Mouse (Mus musculus) bone marrow, adult 2 months (tissue): Measurements from ENCODE around the gene Hmga1. TPM values are rescaled to one million over a fixed set of nuclear protein-coding genes. Genes with fewer than 3 reads are reported as not detected.

Experiments
- H3K27ac ChIP-seq: fragments of 200-500 bp; 2 replicates; pipeline ENCODE4 v1.5.1; 2012; ENCODE audit warnings: low read depth, mild to moderate bottlenecking, control low read depth, inconsistent platforms, low read length; ENCODE audit not compliant: control insufficient read depth, poor library complexity, insufficient read depth
- H3K4me1 ChIP-seq: fragments of 200-500 bp; 2 replicates; pipeline ENCODE4 v1.6.1; 2011; ENCODE audit warnings: low read length; ENCODE audit not compliant: control insufficient read depth, insufficient read depth
- H3K4me3 ChIP-seq: fragments of 200-500 bp; replicated peaks from 2 replicates; pipeline ENCODE3; 2011; ENCODE audit warnings: mild to moderate bottlenecking, low read depth, low read length, control low read depth; ENCODE audit not compliant: control insufficient read depth
- CTCF ChIP-seq: fragments of 200-500 bp; IDR thresholded peaks from 2 replicates; pipeline ENCODE4 v1.5.1; 2011; ENCODE audit warnings: low read length, control low read depth; ENCODE audit not compliant: control insufficient read depth, insufficient read depth
- POLR2A ChIP-seq: fragments of 200-500 bp; IDR thresholded peaks from 2 replicates; pipeline ENCODE4 v1.6.1; 2011; ENCODE audit warnings: low read depth, mild to moderate bottlenecking, control low read depth, low read length, borderline replicate concordance; ENCODE audit not compliant: control insufficient read depth
- WGBS: fragments of 180-500 bp; shearing (Covaris S2); methylation state at CpG from one replicate; pipeline ENCODE4 v1.1.7; 2018; 5-methylcytosine and 5-hydroxymethylcytosine counted together
- polyA plus RNA-seq: library from polyadenylated mRNA; stranded (reverse); fragments of >200 nt; gene quantifications from 2 replicates; pipeline ENCODE4 v1.2.4, GENCODE M21; 2011; ENCODE audit warnings: low replicate concordance; ENCODE audit not compliant: missing spikeins, insufficient read depth, insufficient read length

Hmga1 gene
- polyA plus RNA-seq, 1 experiment, result 99.4 TPM

DNA sequence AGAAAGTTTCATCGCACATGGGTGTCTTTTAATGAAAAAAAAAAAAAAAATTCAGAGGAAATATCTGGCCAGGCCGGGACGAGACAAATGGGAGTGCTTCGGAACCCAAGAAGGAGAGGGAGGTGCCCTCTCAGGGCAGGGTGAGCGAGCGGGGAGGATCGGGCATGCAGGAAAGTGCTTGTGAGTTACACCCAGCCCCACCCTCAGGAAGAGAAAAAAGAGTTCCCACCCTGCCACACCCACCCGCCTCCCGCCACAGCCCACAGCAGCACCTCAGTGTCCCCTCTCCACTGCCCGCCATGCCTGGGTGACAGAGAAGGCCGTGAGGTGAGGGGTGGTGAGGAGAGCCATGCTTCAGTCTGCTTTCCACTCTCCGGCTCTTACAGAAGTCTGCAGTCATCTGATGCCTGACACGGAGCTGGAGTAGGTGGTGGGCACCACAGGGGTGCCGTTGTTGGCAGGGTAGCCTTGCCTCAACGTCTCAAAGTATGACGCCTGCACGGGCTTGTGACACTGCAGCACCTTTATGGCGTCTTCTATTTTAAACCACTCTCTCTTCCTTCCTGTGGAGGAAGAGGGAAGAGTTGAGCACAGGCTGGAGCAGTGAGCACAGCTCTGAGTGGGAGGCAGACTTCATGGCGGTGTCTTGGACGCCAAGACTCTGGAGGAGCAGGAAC is 24.2 kb downstream of the Hmga1 start:
- no peak overlapping the region for H3K4me3 ChIP-seq
- H3K27ac ChIP-seq, result no peak overlapping the region
- peaks cover 2% of the 10 kb centered on the region for H3K4me1 ChIP-seq
- 66% methylated on average over 20 of the region's 20 CpGs for WGBS
- no peak for TF ChIP-seq CTCF
- TF ChIP-seq POLR2A, result no peak

DNA sequence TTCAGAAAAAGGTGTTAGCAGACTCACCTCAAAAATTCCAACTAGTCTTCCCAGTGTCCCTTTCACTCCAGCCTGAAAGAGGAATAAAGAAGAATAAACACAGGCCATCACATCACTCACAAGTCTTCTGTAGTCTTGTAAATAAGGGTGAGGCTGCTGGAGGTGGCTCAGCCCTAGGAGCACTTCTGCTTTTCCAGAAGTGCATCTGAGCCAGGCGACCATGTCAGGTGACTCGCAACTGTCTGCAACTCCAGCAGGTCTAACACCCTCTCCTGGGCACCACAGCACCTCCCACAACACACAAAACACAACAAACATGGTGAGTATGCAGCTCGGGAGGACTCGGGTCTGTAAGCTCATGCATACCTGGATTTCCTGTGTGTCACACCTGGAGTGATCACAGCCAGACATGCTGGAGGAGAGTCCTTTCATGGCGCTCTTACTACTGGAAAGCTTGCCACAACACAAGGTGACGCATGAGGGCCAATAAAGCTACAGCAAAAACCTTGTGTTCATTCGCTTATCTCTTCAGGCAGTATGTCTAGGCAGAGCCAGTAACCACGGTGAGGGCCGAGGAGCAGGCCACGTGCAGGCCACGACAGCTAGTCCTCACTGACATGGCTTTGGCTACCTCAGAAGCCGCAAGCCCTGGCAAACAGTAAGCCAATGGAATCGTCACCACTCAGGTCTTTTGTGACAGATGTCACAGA is 27.0 kb downstream of the Hmga1 start:
- TF ChIP-seq CTCF (no peak), POLR2A (no peak)
- H3K4me3 ChIP-seq, result no peak overlapping the region
- H3K4me1 ChIP-seq, result peaks cover 4% of the 10 kb centered on the region
- no peak overlapping the region for H3K27ac ChIP-seq
- 49% methylated on average over 13 of the region's 13 CpGs for WGBS

DNA sequence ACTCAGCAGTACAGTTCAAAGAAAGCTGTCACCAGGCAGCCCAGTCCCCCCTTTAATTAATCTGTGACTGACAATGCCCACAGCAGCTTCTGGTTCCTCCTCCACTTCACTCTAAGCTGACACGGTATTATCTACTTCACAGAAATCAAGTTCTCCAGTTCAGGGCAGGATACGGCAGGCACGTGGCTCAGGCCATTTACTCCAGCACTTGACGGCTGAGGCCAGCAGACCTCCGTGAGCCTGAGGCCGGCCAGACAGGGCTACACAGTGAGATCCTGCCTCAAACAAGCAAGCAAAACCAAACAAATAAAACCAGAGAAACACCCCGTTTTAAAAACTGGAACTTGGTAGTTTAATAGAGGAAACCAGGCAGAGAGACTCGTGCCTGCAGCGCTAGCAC is 30.4 kb downstream of the Hmga1 start:
- H3K4me1 ChIP-seq, result peaks cover 4% of the 10 kb centered on the region
- WGBS, result 47% methylated on average over 9 of the region's 9 CpGs
- H3K27ac ChIP-seq, result no peak overlapping the region
- TF ChIP-seq CTCF, result no peak
- no peak for TF ChIP-seq POLR2A
- H3K4me3 ChIP-seq, result no peak overlapping the region

DNA sequence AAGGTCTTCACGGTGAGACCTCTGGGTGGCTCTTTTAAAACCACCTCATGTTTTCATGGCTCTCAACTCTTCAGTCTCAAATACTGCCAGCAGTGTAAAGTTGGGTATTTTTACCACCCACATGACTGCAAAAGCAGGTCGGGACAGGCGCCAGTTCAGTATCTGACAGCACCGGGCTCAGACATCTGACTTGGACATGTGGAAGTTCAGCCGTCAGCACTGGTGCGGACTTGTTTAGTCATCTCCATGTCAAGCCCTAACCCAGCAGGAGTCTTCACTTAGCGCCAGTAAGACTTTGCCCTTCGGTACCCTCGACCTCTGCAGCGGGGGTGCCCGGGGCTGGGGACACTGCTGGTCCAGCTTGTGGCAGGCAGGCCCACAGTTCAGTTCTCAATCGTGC is 31.0 kb downstream of the Hmga1 start:
- Histone ChIP-seq H3K27ac (no peak overlapping the region), H3K4me1 (peaks cover 4% of the 10 kb centered on the region), H3K4me3 (no peak overlapping the region)
- TF ChIP-seq CTCF (no peak), POLR2A (no peak)
- 60% methylated on average over 12 of the region's 12 CpGs for WGBS

DNA sequence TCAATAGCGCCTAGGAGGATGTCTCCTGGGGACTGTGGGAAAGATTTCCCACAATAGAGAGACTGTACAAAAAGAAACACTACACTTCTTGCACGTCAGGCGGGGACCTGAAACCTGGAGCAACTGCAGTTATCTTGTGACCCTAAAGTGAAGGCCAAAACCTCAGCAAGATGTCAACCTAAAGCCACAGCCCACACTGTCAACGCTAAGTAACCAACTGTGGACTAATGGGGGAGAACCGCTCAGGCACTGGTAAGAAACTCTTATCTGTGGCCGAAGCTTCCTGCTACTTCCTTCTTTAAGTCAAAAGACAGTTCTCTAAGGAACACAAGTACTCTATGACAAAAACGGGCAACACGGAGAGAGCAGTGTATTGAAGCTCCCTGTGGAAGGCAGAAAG is 31.9 kb downstream of the Hmga1 start:
- peaks cover 5% of the 10 kb centered on the region for H3K4me1 ChIP-seq
- WGBS, result 7% methylated on average over 8 of the region's 8 CpGs
- TF ChIP-seq CTCF (no peak), POLR2A (no peak)

DNA sequence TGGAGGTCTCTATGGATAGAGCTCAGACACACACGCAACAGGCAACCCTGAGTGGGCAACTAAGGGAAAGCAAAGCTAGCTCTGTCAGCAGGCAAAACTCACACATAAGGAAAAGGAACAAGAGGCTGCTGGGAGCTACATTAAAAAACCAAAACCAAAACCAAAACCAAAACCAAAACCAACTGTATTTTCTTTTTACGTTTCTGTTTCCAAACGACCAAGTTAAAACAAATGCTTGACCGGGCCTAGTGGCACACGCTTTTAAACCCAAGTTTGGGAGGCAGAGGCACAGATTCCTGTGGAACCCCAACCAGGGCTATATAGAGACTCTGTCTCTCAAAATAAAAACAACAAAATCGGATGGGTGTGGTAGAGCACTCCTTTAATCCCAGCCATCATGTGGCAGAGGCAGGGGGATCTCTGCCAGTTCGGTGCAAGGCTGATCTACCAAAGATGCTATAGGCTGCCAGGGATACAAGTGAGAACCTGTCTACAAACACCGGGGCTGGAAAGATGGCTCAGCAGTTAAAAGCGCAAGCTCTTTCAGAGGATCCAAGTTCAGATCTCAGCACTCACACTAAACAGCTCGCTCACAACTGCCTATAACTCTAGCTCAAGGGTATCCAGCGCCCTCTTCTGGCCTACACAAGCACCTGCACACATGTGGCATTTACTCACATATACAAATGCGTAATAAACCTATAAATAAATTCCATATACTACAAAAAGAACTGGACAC is 35.7 kb downstream of the Hmga1 start:
- 51% methylated on average over 12 of the region's 12 CpGs for WGBS
- TF ChIP-seq POLR2A (no peak), CTCF (peak; percentile 66)
- Histone ChIP-seq H3K4me1 (peaks cover 3% of the 10 kb centered on the region; the same call in 1 of the 2 replicates), H3K27ac (peak overlapping the region; percentile 9; the same call in 1 of the 2 replicates), H3K4me3 (no peak overlapping the region)

More for the DNA sequence above, 31.9 kb downstream of the Hmga1 start:
- H3K4me3 ChIP-seq, result no peak overlapping the region
- peak overlapping the region; percentile 5 for H3K27ac ChIP-seq

DNA sequence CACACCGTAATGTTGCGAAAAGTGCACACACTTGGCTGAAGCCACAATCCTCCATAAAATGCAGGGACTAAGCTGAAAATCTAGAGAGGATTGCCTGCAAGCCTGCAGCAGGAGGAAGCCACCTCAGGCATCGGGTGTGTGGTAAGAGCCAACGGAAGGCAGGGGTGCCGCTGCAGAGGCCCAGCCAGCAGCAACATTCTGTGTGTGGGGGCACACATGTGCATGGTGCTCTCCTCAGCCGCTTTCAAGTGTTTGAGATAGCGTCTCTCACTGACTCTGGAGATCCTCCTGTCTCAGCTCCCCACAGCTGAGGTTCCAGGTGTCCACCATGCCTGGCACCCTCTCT is 36.2 kb downstream of the Hmga1 start:
- TF ChIP-seq CTCF (no peak), POLR2A (no peak)
- WGBS, result 52% methylated on average over 7 of the region's 7 CpGs

More for the DNA sequence above, 36.2 kb downstream of the Hmga1 start:
- Histone ChIP-seq H3K4me3 (no peak overlapping the region), H3K27ac (peak overlapping the region; percentile 48), H3K4me1 (peaks cover 3% of the 10 kb centered on the region; the same call in 1 of the 2 replicates)
